Mouse (Mus musculus) heart, adult 9 months (tissue): Measurements from ENCODE around the gene Wdr37.

Source experiments
- DNase-seq, 2 experiments: peaks; one replicate each; pipeline ENCODE4 v3.0.0; 2022; ENCODE audit warnings: low spot score in 2 of 2

Wdr37 gene

GRCm38 (mm10) chr13:8839937-8840336, 31.8 kb downstream of the Wdr37 start:
- DNase-seq = peak; percentile 57 to 76

DNA sequence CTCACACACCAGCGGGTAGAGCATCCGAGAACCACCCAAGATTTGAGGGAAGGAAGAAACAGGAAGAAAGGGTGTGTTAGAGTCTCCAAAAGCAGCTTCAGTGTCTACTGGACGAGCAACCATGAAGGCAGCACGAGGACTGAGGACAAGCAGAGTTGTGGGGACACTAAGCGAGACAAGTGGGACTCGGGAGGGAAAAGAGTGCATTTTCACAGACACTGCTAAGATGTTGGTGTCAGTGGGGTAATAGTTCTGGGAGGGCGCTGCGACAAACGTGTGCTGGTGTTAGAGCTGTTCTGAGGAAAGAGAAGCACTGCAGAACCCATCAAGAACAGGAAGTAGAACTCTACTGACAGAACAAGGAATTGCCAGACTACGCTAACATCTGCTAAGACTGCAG, 32.6 kb downstream of the Wdr37 start:
- peak in 1 of 2 experiments; percentile 42 for DNase-seq

DNA sequence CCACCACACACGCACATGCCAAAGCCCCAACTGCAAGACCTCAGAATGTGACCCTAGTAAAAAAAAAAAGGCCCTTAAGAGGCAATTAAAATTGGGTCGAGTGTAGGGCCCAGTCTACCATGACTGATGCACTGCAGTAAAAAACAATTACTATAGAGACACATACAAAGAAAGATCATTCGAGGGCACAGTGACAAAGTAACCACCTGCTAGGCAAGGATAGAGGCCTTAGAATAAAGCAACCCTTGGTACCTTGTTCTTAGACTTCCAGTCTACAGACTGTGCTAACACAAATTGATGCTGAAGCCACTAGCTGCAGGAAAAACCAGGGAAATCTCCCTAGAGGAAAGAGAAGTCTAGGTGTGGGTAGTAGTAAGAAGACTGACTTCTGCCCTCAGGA, 33.3 kb downstream of the Wdr37 start:
- DNase-seq = no peak

GRCm38 (mm10) chr13:8834573-8834972, 37.1 kb downstream of the Wdr37 start:
- DNase-seq = no peak

DNA sequence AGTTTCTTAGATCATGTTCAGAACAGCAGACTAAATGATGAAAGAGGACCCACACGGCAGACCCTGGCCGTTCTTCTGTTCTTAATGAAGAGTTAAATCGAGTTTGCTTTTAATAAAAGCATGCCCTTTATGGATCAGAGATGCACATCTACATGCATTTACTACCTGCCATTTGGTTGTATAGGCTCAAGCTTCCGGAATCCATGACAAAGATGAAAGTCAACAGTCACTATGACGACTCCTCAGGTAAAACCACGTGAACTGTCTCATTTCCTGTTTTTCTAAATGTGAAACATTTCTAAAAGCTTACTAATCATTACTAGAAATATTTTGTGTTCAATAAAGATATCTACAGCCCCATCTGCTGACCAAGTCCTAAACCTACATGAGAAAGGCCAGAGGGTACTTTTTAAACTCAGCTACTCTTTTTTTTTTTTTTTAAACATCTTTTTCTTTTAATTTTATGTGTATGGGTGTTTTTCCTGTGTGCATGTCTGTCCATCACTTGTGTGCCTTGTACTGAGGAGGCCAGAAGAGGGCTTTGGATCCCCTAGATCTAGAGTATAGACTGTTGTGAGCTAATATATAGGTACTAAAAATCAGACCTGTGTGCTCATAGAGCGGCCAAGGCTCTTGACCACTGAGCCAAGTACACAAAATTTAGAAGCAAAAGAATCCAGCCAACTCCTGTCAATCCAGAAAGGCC, 40.0 kb downstream of the Wdr37 start:
- DNase-seq = no peak

DNA sequence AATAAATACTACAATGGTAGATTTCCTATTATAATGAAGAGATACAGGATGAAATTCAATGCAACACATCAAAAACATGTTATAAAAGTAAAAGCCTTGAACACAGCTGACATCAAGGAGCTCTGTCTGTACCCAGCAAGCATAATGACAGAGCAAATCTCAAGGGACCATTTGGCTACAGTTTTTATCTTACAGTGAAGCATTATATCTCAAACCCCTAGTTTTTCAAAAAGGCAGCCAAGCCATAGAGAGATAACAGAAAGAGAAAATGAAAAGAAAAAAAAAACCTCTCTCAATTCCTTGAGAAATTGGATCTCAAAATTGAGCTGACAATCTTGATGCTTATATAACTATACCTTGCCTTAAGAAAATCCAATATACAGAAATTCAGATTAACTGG, 41.0 kb downstream of the Wdr37 start:
- DNase-seq = no peak

- DNase-seq = no peak
Observed at GRCm38 (mm10) chr13:8829784-8830183, 41.9 kb downstream of the Wdr37 start.

DNA sequence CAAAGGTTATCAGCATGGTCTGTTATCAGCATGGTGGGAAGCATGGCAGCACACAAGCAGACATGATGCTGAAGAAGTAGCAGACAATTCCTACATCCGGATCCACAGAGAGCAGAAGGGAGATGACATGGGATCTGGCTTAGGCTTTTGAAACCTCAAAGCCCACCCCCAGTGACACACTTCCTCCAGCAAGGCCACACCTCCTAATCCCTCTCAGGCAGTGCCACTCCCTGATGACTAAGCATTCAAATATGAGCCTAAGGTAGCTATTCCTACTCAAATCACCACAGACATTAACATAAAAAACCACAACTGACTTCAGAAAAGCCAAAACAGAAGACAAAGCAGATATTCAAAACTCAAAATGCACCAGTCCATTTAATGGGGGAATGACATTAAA, 42.8 kb downstream of the Wdr37 start:
- no peak for DNase-seq

GRCm38 (mm10) chr13:8823546-8823945, 48.2 kb downstream of the Wdr37 start:
- DNase-seq = no peak

DNA sequence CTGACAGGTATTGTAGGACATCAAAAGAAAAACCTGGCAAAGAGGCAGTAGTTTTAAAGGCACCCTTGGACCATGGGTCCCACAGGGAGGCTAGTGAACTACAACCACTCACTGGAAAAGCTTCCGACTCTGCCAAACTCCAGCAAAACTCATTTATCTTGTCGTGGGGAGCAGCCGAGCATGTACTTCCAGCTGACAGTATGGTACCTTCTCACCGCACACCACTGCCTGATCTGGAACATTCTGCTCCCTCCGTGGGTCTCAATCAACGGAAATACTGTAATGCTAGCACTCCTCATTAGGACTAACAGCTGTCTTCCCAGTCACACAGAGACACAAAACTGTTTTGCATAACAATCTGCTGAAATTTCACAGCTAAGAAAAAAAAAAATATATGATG, 48.6 kb downstream of the Wdr37 start:
- DNase-seq = no peak

DNA sequence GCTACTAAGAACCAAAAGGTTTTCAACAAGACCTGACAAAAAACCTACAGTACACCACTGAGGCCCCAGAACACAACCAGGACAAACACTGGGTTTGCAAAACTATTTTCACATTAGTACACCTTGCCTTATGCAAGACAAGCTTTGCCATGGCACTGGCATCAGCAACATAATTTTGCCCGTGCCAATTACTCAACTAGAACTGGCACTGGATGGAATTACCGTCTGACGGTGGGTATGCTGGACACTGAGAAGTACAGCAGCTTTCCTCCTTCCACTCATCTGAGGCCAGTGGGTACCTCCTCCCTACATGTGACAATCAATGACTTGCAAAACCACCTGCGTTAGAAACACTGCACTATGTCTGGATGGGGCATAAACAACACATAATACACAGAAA, 49.5 kb downstream of the Wdr37 start:
- no peak for DNase-seq

DNA sequence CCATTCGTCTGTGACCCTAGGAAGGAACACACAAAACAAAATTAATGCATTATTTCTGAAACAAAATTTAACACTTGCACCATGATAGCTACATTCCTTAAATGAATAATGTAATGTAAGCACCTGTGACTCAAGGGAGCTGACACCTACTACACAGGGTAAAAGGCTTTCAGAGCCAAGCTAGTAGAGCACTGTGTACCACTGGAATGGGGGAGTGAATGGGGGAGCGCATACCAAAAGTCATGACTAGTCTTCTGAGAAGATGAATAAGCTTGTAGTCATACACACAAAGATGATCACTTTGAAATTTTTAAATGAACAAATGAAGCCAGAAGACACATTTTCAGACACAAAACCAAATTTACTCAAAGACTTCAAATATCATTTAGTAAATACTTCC, 65.8 kb downstream of the Wdr37 start:
- no peak for DNase-seq

- DNase-seq = no peak
Observed at GRCm38 (mm10) chr13:8800576-8800975, 71.1 kb downstream of the Wdr37 start.

DNA sequence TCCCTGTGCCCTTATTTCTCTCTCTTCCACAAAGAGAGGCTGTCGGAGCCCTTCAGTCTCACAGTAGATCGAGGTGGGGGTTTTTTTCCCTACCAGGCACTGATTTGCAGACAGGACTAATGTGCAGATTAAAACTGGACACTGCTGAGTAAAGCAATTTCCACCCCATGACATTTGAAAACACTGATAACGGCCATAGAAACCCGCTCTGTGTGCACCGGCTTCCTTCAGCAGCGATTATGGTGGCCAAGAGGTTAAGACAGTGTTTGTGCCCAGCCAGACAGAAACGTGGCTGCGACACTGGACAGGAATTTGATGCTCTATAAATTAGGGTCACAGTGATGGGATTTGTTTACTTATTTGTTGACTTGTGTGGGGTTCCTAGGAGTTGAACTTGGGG, 78.5 kb downstream of the Wdr37 start:
- DNase-seq = no peak

DNA sequence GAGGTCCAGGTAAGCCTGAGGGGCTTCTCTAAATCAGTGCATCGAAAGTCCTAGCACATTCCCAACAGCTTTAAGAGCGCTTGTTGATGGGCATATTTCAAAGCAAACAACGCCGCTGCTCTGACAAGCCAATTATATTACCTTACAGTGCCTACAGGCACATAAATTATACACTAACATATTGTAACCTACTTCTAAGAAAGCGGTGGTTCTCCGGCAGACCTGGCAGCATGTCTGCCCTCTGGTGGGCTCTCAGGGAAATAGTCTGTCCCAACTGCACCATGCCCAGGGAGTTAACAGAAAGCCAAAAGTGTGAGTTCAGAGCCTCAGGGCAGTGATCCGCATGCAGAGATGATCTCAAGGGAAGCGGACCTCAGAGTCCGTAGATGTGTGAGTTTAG, 86.5 kb downstream of the Wdr37 start:
- no peak for DNase-seq

GRCm38 (mm10) chr13:8784308-8785061, 87.2 kb downstream of the Wdr37 start:
- no peak for DNase-seq

DNA sequence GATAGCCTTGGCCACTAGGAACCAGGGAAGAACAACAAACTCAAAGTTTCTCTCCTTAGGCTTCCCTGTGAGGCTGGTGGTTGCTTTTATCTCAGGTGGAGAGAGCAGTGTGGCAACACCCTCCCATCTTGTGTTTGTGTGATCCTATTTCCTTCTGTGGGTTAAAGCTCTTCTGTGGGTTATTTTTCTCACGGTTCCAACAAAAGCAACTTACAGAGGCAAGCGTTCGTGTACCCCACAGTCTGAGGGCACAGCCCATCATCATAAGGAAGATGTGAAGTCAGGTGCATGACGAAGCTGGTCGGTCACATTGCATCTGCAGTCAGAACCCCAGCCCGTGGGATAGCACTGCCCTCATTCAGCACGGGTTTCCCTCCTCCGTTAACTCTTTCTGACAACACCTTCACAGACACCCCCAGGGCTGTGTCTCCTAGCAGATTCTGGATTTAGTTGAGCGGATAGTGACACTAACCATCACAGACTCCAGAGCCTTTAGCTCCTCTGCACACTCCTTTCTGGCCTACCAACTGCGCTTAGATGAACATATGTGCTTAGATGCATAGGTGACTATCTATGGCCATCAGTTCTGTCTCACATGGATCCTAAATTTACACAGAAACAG, 87.9 kb downstream of the Wdr37 start:
- DNase-seq = no peak

GRCm38 (mm10) chr13:8782636-8783035, 89.1 kb downstream of the Wdr37 start:
- no peak for DNase-seq

DNA sequence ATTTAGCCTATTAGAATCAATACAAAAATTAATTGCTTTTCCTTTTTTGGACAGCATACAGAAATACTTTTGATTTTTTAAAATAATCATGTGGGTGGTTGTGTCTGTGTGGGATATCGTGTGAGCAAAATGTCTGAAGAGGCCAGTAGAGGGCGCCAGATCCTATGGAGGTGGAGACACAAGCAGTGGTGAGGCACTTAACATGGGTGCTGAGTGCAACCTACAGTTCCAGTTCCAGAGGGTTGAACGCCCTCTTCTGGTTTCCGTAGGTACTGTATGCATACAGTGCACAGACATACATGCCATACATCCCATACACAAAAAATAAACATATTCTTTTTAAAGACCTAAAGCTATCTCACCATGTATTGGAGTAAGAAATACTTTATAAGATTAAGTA, 91.3 kb downstream of the Wdr37 start:
- peak in 1 of 2 experiments; percentile 9 for DNase-seq

DNA sequence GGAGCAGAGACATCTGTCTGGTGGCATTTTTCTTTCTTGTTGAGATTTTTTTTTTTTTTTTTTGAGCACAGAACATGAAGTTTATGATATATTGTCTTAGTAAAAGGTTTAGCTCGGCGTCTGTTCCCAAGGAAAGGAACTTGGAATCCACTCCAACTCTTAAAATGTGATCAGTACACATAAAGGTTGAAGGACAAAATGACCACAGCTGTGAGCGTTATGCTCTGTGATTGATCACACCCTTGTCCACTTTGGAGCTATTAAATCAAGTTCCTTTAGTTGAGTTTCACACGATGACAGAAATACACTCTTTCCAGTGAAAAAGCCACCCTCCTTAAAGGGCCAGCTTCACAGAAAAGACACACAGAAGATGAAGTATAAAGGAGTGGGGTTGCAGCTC, 101.1 kb downstream of the Wdr37 start:
- no peak for DNase-seq

GRCm38 (mm10) chr13:8769654-8770227, 102.0 kb downstream of the Wdr37 start:
- no peak for DNase-seq

GRCm38 (mm10) chr13:8760940-8761339, 110.8 kb downstream of the Wdr37 start:
- DNase-seq = no peak
